Mouse (Mus musculus) liver, postnatal 0 days (tissue): ENCODE measurements around the gene Celf5. TPM values are rescaled to one million over a fixed set of nuclear protein-coding genes. Genes with fewer than 3 reads are reported as not detected.

Experiments
- ATAC-seq: fragments of 200-750 bp; cut with Nextera tagmentation; 2 replicates; pipeline ENCODE4 v1.8.0; 2017; ENCODE audit warnings: mild to moderate bottlenecking, moderate library complexity
- DNase-seq: peaks from one replicate; pipeline ENCODE4 v3.0.0-alpha.2; 2016
- H3K27ac ChIP-seq: fragments of 300-500 bp; sonication (generic); 2 replicates; pipeline ENCODE4 v1.5.1; 2014; ENCODE audit warnings: antibody characterized with exemption, moderate library complexity, mild to moderate bottlenecking, low read depth
- H3K27me3 ChIP-seq: fragments of 300-500 bp; sonication (generic); 2 replicates; pipeline ENCODE4 v1.6.1; 2014; ENCODE audit warnings: low read length, control low read depth, mixed read lengths; ENCODE audit not compliant: insufficient read depth
- H3K36me3 ChIP-seq: fragments of 300-500 bp; sonication (generic); replicated peaks from 2 replicates; pipeline ENCODE4 v1.6.1; 2014; ENCODE audit warnings: mild to moderate bottlenecking, control low read depth, low read length, moderate library complexity, mixed read lengths; ENCODE audit not compliant: insufficient read depth
- H3K4me1 ChIP-seq: fragments of 300-500 bp; sonication (generic); 2 replicates; pipeline ENCODE4 v1.6.1; 2014; ENCODE audit warnings: antibody characterized with exemption, mild to moderate bottlenecking, control low read depth; ENCODE audit not compliant: insufficient read depth
- H3K4me2 ChIP-seq: fragments of 300-500 bp; sonication (generic); 2 replicates; pipeline ENCODE4 v1.6.1; 2014; ENCODE audit warnings: low read depth, mild to moderate bottlenecking, low read length, moderate library complexity, mixed read lengths
- H3K4me3 ChIP-seq: fragments of 300-500 bp; sonication (generic); 2 replicates; pipeline ENCODE4 v1.5.1; 2014; ENCODE audit warnings: low read depth, low read length
- H3K9ac ChIP-seq: fragments of 300-500 bp; sonication (generic); replicated peaks from 2 replicates; pipeline ENCODE4 v1.6.1; 2014; ENCODE audit warnings: mild to moderate bottlenecking, moderate library complexity
- H3K9me3 ChIP-seq: fragments of 300-500 bp; sonication (generic); 2 replicates; pipeline ENCODE4 v1.6.1; 2016; ENCODE audit warnings: mild to moderate bottlenecking, control low read depth, low read length, mixed read lengths
- CTCF ChIP-seq: sonication (generic); IDR thresholded peaks from 2 replicates; pipeline ENCODE4 v1.5.1; 2016; ENCODE audit warnings: antibody characterized with exemption, low read depth
- EP300 ChIP-seq: IDR thresholded peaks from 2 replicates; pipeline ENCODE4 v1.6.1; 2016; ENCODE audit warnings: antibody characterized with exemption, low read depth, mild to moderate bottlenecking
- WGBS: fragments of 180-500 bp; shearing (Covaris S2); extraction: QIAGEN DNeasy Blood & Tissue Kit; methylation state at CpG from one replicate; pipeline ENCODE4 v1.1.7; 2014; ENCODE audit not compliant: insufficient replicate concordance; 5-methylcytosine and 5-hydroxymethylcytosine counted together
- polyA plus RNA-seq: library from polyadenylated mRNA; unstranded; fragments of >200 nt; fragmentation: Nextera tagmentation; extraction: Ambion mirVana; gene quantifications from 2 replicates; pipeline ENCODE4 v1.2.1, GENCODE M21; 2015

The Celf5 gene
- polyA plus RNA-seq, 1 experiment from 2014 or later: not detected

DNA sequence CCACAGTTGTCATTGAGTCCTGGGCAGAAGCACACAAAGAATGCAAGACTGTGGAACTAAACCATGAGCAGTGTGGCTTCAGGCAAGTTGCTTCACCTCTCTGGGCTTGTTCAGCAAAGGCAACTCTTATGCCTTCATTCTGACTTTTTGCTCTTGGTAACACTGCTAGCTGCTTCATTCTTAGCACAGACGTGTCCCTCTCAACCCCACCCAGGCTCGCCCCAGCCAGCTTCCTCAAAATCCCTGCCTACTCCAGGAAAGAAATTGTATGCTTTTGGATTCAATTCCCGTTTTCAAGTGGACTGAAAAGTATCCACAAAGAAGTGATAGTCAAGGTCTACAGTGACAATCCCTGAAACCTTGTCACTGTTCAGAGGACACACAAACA, 37.5 kb upstream of the Celf5 start:
- TF ChIP-seq CTCF (no peak), EP300 (no peak)
- H3K9me3 ChIP-seq: no peaks in the 10 kb centered on the region
- H3K27me3 ChIP-seq: no peaks in the 10 kb centered on the region
- H3K4me2 ChIP-seq: peak overlapping the region; percentile 50; the same call in 1 of the 2 replicates
- ATAC-seq: no peak
- H3K27ac ChIP-seq: peak overlapping the region; percentile 71
- peaks cover 42% of the 10 kb centered on the region for H3K4me1 ChIP-seq
- H3K36me3 ChIP-seq: no peaks in the 10 kb centered on the region
- 29% methylated on average over 3 of the region's 3 CpGs for WGBS
- H3K9ac ChIP-seq: no peak overlapping the region
- no peak for DNase-seq
- no peak overlapping the region for H3K4me3 ChIP-seq

DNA sequence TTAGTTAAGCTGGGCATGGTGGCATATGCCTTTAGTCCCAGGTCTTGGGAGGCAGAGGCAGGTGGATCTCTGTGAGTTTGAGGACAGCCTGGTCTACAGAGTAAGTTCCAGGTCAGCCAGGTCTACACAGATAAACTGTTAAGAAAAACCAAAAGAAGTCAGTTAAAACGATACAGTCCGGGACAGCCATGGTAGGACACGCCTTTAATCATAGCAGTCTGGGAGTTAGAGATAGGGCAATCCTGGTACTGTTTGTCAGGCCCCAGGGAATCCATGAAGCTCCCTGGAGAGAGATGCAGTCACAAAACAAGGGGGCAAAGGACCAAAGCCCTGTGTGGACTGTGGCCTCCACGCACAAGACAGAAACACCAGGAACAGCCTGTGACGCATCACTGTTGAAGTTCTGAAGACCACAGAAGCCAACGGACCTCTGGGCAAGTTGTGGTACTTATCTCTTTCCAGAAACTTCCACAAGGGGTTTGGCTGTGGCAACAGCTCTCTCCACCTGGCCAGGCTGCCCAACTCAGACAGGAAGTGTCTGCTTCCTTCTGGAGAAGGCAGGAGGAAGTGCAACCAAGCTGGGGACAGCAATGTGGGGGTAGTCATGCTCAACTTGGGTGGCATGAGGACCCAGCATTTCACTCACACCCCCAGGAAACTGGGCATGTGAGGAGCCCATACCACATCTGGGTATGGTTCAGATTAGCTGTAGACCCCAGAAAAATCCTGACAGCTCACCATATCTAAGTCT, 36.9 kb upstream of the Celf5 start:
- ATAC-seq (peak; percentile 79), DNase-seq (peak; percentile 38)
- TF ChIP-seq EP300 (peak; percentile 84), CTCF (no peak)
- Histone ChIP-seq H3K4me2 (peak overlapping the region; percentile 50), H3K27ac (peak overlapping the region; percentile 71), H3K4me1 (peaks cover 37% of the 10 kb centered on the region), H3K9ac (no peak overlapping the region), H3K36me3 (no peaks in the 10 kb centered on the region), H3K27me3 (no peaks in the 10 kb centered on the region), H3K4me3 (no peak overlapping the region), H3K9me3 (no peaks in the 10 kb centered on the region)
- WGBS: 32% methylated on average over 6 of the region's 6 CpGs

GRCm38 (mm10) chr10:81518546-81518945, 36.0 kb upstream of the Celf5 start:
- TF ChIP-seq CTCF: peak; percentile 83
- TF ChIP-seq EP300: no peak
- H3K36me3 ChIP-seq: peaks cover 2% of the 10 kb centered on the region; the same call in 1 of the 2 replicates
- DNase-seq (peak; percentile 83), ATAC-seq (peak; percentile 47)
- H3K4me1 ChIP-seq: peaks cover 29% of the 10 kb centered on the region
- no peak overlapping the region for H3K4me2 ChIP-seq
- H3K4me3 ChIP-seq: no peak overlapping the region
- WGBS: 19% methylated on average over 4 of the region's 4 CpGs
- peak overlapping the region; percentile 71 for H3K27ac ChIP-seq
- H3K9me3 ChIP-seq: no peaks in the 10 kb centered on the region
- no peaks in the 10 kb centered on the region for H3K27me3 ChIP-seq
- no peak overlapping the region for H3K9ac ChIP-seq

GRCm38 (mm10) chr10:81517227-81517626, 34.7 kb upstream of the Celf5 start:
- TF ChIP-seq CTCF: no peak
- no peak for TF ChIP-seq EP300
- DNase-seq: peak; percentile 37
- Histone ChIP-seq H3K4me1 (peaks cover 27% of the 10 kb centered on the region), H3K9ac (no peak overlapping the region), H3K36me3 (peaks cover 2% of the 10 kb centered on the region; the same call in 1 of the 2 replicates), H3K4me2 (peak overlapping the region; percentile 14; the same call in 1 of the 2 replicates), H3K27ac (peak overlapping the region; percentile 36; the same call in 1 of the 2 replicates), H3K9me3 (no peaks in the 10 kb centered on the region), H3K4me3 (no peak overlapping the region), H3K27me3 (peaks cover 4% of the 10 kb centered on the region; the same call in 1 of the 2 replicates)
- 45% methylated on average over 8 of the region's 8 CpGs for WGBS
- ATAC-seq: no peak

DNA sequence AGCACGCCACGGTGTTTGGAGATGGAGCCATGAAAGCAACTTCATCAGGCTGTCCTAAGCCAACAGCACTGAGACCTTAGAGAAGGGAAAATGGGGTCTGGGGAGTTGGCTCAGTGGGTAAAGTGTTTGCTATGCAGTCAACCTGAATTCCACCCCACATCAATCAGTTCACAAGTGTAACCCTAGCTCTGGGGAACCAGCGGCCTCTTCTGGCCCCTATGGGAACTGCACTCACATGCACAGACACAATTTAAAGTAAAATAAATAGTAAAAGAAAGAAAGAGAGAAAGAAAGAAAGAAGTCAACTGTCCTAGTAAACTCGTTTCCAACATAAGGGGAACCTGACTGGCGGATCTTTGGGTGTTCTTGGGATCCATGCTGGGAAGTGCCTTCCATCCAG, 31.3 kb upstream of the Celf5 start:
- H3K27me3 ChIP-seq: peaks cover 5% of the 10 kb centered on the region; the same call in 1 of the 2 replicates
- ATAC-seq (no peak), DNase-seq (no peak)
- no peak overlapping the region for H3K9ac ChIP-seq
- peaks cover 2% of the 10 kb centered on the region; the same call in 1 of the 2 replicates for H3K36me3 ChIP-seq
- no peaks in the 10 kb centered on the region for H3K9me3 ChIP-seq
- H3K4me3 ChIP-seq: no peak overlapping the region
- no peak for TF ChIP-seq EP300
- TF ChIP-seq CTCF: peak; percentile 43
- no peak overlapping the region for H3K4me2 ChIP-seq
- H3K27ac ChIP-seq: no peak overlapping the region
- 88% methylated on average over 5 of the region's 5 CpGs for WGBS
- H3K4me1 ChIP-seq: peaks cover 12% of the 10 kb centered on the region

- H3K4me3 ChIP-seq: no peak overlapping the region
- H3K36me3 ChIP-seq: peaks cover 8% of the 10 kb centered on the region
- TF ChIP-seq CTCF: no peak
- no peak for TF ChIP-seq EP300
- H3K27ac ChIP-seq: no peak overlapping the region
- WGBS: 69% methylated on average over 14 of the region's 14 CpGs
- H3K4me1 ChIP-seq: no peaks in the 10 kb centered on the region
- ATAC-seq (no peak), DNase-seq (no peak)
- H3K9me3 ChIP-seq: no peaks in the 10 kb centered on the region
- H3K27me3 ChIP-seq: peaks cover 5% of the 10 kb centered on the region; the same call in 1 of the 2 replicates
- no peak overlapping the region for H3K9ac ChIP-seq
- H3K4me2 ChIP-seq: no peak overlapping the region
Measured at GRCm38 (mm10) chr10:81510246-81510810, 27.8 kb upstream of the Celf5 start.
